In genomic region chr2:167852582-167852981, GRCm38 (mm10) we compare ENCODE assay signal across 10 mouse cellular contexts.
DNase-seq lines count a peak whose midpoint lies in the region; ATAC-seq and TF ChIP-seq lines count a peak whose summit lies in the region.
"Had no signal": no experiment of that assay in that cellular context is flagged by ENCODE, and none has a peak within 500 bp of the region (broad histone marks: within the 10 kb centered on the region; RNA-seq: fewer than 3 reads in every experiment).

No protein-coding gene starts in this region.

- WGBS in neural tube, embryonic 15.5 days: 55% methylated on average over 9 of the region's 9 CpGs
- WGBS in kidney, embryonic 16.5 days: 66% methylated on average over 9 of the region's 9 CpGs

- H3K4me3 ChIP-seq in neural tube, embryonic 15.5 days (replicated peaks): no peak overlapping the region
- H3K4me3 ChIP-seq in kidney, embryonic 16.5 days (ENCODE audit: low read length): no peak overlapping the region
- no peak overlapping the region for H3K4me3 ChIP-seq in layer of hippocampus, adult 2 months
- H3K4me3 ChIP-seq: forebrain, embryonic 10.5 days had no signal

- no peaks in the 10 kb centered on the region for H3K9me3 ChIP-seq in neural tube, embryonic 15.5 days (replicated peaks)
- no peaks in the 10 kb centered on the region for H3K9me3 ChIP-seq in kidney, embryonic 16.5 days (ENCODE audit: low read length)
- H3K9me3 ChIP-seq: forebrain, embryonic 10.5 days had no signal

- H3K9ac ChIP-seq in neural tube, embryonic 15.5 days (replicated peaks): no peak overlapping the region
- H3K9ac ChIP-seq in kidney, embryonic 16.5 days (replicated peaks; ENCODE audit: low read length): 0 out of 2 replicates have a peak overlapping the region, but pooled peaks have one; percentile 8

- ATAC-seq in neural tube, embryonic 15.5 days (ENCODE audit: low FRiP score): peak; percentile 45; the same call in 1 of the 2 replicates
- no peak for ATAC-seq in kidney, embryonic 16.5 days (ENCODE audit: low FRiP score, low TSS enrichment)
- no peak for ATAC-seq in frontal cortex, adult (ENCODE audit: low TSS enrichment)

- H3K27me3 ChIP-seq in neural tube, embryonic 15.5 days (replicated peaks): no peaks in the 10 kb centered on the region
- H3K27me3 ChIP-seq in kidney, embryonic 16.5 days (ENCODE audit: insufficient read depth, low read length): no peaks in the 10 kb centered on the region

- no peak for TF ChIP-seq CTCF in layer of hippocampus, adult 2 months (conservative IDR thresholded peaks at IDR 0.05)

- H3K4me2 ChIP-seq in neural tube, embryonic 15.5 days: no peak overlapping the region
- no peak overlapping the region for H3K4me2 ChIP-seq in kidney, embryonic 16.5 days (replicated peaks; ENCODE audit: low read depth, low read length)

- no peaks in the 10 kb centered on the region for H3K36me3 ChIP-seq in neural tube, embryonic 15.5 days
- H3K36me3 ChIP-seq in kidney, embryonic 16.5 days (ENCODE audit: insufficient read depth, low read length): no peaks in the 10 kb centered on the region
- H3K36me3 ChIP-seq: forebrain, embryonic 10.5 days had no signal

- peak; percentile 95 for DNase-seq in heart, adult 11 months
- DNase-seq in heart, adult 9 months (ENCODE audit: low spot score in 2 of 2): no peak
- DNase-seq in neural tube, embryonic 10.5 days (ENCODE audit: extremely low spot score, low spot score): no peak
- DNase-seq in embryo, embryonic 10.5 days (ENCODE audit: low spot score): no peak
- DNase-seq in layer of hippocampus, adult 2 months (ENCODE audit: low spot score in 2 of 2): no peak

- no peak overlapping the region for H3K27ac ChIP-seq in neural tube, embryonic 15.5 days (replicated peaks)
- no peak overlapping the region for H3K27ac ChIP-seq in kidney, embryonic 16.5 days (ENCODE audit: low read length)
- H3K27ac ChIP-seq in layer of hippocampus, adult 2 months: no peak overlapping the region
- H3K27ac ChIP-seq: macrophage had no signal

- peaks cover 9% of the 10 kb centered on the region; the same call in 1 of the 2 replicates for H3K4me1 ChIP-seq in neural tube, embryonic 15.5 days
- peaks cover 41% of the 10 kb centered on the region for H3K4me1 ChIP-seq in kidney, embryonic 16.5 days (ENCODE audit: insufficient read depth, low read length)
